Mouse (Mus musculus): ENCODE data around the gene Tst. TPM values are rescaled to one million over a fixed set of nuclear protein-coding genes. Genes with fewer than 3 reads are reported as not detected.

The Tst gene
- 7.3 and 11.1 TPM in 2 replicates for total RNA-seq (2017)

DNA sequence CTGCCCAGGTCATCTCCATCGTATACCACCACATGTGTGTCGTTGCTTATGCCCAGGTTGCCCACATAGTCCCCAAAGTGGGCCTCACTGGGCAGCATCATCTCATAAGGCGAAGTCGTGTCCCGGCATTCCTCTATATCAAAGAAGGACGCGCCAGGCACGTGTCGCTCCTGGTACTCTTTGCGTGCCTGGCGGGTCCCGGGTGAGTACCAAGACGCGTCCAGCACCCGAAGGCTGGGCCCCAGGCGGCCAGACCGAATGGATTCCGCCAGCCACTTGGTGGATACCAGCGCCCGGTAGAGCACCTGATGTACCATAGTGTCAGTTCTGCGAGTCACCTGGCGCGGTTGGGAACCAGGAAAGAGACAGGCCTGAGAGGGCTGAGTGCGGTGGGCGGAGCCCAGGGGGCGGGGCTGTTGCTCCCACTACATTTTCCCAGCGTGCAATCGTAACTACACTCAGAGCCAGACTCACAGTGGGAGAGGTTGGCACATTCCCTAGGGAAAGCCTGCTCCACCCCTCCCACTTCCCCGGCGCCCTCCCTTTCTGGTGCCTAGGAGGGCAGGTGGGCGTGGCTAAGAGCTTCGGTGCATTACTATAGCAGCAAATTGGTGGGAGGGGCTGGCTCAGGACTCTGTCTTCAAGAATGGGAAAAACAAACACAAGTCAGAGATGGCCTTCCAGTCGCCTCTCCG is at the start of gene Tst:
Gene Tst (minus strand): TSS at position 391 of the 695 bp plus-strand sequence.
- ATAC-seq (replicated peaks; ENCODE audit: low read depth, poor library complexity, severe bottlenecking), result peak; percentile 31; the same call in 1 of the 2 replicates

DNA sequence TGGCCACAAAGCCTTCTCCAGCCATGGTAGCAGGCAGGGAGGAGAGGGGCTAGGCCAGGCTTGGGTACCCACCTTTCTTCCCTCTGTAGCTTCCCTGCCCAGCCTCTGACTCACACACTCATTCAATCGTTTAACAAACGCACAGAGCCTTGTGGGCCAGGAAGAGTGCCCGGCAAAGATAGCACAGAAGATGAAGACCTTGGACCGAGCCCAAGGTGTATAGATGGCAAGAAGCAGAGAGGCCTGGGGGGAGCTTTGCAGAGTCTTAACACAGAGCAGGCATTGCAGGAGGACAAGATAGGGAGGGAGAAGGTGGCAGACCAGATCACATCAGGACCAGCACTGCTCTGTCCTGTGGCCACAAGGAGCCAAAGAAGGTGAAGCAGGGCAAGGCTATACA is 49.5 kb upstream of the Tst start:
- peak; percentile 45; the same call in 1 of the 2 replicates for ATAC-seq (replicated peaks; ENCODE audit: low read depth, poor library complexity, severe bottlenecking)

DNA sequence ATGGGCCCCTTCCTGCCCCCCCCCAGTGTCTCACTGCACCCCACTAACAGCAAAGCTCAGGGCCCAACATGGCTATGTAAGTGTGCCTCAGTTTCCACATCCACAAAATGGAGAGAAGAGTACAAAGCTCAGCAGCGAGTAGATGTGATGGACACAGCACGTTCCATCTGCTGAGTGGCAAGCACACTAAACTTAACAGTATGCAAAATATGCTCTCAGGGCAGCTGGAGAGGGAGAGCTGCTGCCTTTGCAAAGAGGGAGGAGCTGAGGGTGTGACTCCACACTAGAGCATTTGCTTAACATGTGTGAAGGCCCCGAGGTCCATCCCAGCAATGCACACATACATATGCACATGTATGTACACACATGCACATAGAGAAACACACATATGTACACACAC is 47.2 kb upstream of the Tst start:
- ATAC-seq (replicated peaks; ENCODE audit: low read depth, poor library complexity, severe bottlenecking), result no peak

DNA sequence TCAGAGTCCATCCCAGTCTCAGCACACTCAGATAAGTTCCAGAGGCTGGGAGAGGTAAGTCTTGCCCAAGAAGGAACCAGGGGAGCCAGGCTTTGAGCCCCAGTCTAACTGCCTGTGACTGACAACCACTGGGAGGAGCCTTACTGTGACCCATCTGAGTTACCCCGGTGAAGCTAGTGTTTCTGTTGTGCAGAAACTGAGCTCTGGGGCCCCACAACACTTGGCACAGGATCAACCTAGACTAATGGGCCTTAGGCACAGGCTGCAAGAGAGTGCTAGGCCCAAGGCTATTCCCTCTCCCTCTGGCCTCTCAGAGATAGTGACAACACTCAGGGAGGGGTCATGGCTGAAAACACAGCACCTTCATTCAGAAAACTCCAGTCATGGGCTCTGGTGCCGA is 45.5 kb upstream of the Tst start:
- no peak for ATAC-seq (replicated peaks; ENCODE audit: low read depth, poor library complexity, severe bottlenecking)

DNA sequence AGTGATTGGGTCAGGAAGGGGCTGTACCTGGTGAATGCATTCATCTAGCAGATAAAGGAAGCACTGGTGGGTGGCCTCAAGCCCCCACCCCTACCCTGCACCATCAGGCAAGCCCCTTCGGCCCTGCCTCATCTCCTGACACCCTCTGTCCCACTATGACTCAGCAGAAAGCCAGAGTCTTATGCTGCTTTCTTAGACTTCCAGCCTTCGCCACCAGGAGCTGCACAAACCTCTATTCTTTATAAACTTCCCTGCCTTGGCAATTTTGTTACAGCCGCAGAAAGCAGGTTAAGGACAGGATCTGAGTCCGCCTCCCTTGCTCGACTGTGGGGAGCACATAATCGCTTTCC is 44.7 kb upstream of the Tst start:
- ATAC-seq (replicated peaks; ENCODE audit: low read depth, poor library complexity, severe bottlenecking), result peak; percentile 15

DNA sequence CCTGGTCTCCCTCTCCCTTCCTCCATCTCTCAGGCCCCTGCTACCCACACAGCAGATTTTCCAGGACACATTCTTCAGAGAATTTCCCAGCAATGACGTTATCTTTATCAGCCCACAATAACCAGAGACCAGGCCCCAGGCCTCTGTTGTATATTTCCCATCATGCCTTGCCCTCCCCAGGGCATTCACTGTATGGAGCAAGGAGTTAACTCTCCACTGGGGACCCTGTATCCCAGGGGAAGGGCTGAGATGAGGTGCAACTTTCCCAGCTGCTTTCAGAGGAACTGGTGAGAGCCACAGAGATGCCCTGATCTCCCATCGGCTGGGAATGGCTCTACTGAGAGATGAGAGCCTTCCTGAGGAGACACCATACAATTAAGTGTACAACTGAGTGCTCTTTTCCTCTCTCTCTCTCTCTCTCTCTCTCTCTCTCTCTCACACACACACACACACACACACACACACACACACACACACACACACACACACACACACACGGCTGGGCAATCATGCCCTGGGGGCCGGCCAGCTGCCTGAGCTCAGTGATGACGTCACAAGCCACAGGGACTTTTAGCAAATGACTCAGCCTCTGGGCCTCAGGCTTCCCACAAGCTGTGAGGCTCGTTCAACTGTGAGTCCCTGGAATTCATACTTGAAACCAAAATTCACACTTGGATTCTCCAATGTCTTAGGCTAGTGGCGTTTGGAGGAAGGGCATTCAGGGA is 44.1 kb upstream of the Tst start:
- peak; percentile 60 for ATAC-seq (replicated peaks; ENCODE audit: low read depth, poor library complexity, severe bottlenecking)

DNA sequence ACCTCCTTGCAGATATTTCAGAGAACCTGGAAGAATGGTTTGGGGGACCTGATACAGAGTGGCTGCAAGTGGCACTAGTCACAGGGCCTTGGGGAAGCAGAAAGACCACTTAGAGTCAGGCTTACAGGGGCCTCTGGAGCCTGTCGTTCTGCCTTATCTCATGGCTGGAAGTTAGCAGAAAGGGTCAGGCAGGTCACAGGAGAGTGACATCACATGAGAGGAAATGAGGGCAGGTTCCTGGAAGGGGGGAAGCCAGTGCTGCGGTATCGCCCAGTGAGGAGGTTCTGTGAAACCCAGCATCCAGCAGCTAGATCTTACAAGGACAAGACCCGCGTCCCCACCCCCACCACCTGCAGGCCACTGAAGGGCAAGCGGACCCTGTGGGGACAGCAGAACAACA is 43.4 kb upstream of the Tst start:
- no peak for ATAC-seq (replicated peaks; ENCODE audit: low read depth, poor library complexity, severe bottlenecking)

DNA sequence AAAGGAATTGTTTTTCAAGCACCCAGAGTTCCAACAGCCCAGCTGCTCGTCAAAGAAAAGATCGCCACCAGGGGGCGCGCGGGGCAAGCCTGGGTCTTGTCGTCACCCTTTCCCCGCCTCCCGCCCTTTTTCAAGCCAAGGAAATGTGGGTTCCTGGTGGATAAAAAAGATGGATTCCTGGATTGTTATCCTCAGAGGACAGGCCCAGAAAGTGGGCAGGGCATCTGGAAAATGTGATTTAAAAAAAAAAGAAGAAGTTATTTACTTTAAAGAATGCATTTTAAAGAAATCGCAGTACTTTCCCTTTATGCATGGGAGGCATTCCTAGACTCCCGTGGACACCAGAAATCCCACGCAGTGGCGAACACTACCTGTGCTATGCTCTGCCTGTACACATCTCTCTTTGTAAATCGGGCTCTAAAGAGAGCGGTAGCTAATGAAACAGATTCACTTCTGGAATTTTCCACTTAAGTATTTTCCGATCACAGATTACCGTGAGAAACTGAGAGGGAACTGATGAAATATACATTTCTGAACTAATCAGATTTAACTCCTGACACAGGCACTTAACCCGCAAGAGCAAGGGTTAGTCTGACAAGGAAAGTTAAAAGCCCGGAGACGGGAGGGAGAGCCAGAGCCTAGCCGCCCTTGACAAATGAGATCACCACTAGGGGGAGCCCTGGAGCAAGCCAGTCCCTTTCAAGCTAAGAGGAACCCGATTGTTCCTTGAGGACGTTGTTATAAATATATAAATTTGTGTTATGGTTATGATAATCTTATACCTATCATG is 42.2 kb upstream of the Tst start:
- peak; percentile 54 for ATAC-seq (replicated peaks; ENCODE audit: low read depth, poor library complexity, severe bottlenecking)

DNA sequence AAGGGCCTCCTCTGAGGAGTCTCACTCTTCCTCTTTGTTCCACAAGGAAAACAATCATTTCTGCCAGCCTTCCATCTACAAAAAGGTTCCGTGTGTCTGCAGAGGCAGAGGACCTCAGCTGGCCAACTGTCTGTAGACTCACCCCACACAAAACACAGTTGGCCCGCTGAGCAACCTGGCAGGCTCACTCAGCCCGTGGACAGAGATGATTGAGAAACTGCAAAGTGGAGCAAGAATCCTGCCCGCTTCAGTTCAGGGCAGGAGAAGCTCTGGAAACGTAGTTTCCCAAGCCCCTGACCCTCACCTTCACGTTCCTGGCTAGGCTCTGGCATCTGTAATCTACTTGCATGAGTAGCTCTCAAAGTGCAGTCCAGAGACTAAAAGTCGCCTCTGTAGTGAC is 41.4 kb upstream of the Tst start:
- no peak for ATAC-seq (replicated peaks; ENCODE audit: low read depth, poor library complexity, severe bottlenecking)

DNA sequence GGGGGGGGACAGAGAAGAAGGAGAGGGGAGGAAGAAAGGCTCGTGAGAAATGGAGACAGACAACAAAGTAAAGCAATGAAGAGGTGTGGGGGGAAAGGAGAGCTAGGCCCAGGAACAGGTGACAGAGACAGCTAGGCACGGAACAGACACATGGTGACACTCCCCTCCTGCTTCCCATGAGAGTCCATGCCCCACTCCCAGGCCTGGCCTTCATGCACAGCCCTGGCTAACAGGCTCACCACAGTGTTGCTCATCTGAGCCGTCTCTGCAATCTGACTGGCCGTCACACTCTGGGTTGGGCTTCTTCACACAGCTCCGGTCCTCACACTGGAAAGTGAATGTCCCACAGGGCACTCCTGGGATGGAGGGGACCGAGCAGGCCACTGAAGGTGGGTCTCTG is 38.1 kb upstream of the Tst start:
- ATAC-seq (replicated peaks; ENCODE audit: low read depth, poor library complexity, severe bottlenecking), result no peak

DNA sequence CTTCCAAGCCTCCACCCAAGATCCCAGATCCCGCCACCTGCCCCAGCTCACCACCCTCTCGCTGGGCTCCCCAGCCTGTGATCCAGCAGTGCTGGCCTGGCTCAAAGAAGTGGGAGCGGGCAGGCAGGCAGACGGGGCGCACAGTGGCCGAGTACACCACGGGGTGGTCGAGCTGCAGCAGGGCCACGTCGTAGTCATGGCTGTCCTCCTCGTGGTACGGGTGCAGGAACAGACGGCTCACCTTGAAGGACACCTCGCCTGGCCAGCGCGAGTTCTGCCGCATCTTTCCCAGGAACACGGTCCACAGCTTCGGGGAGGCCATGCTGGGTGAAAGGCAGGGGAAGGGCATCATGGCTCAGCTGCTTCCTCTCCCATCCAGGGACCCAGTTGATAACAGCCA is 36.5 kb upstream of the Tst start:
- no peak for ATAC-seq (replicated peaks; ENCODE audit: low read depth, poor library complexity, severe bottlenecking)

DNA sequence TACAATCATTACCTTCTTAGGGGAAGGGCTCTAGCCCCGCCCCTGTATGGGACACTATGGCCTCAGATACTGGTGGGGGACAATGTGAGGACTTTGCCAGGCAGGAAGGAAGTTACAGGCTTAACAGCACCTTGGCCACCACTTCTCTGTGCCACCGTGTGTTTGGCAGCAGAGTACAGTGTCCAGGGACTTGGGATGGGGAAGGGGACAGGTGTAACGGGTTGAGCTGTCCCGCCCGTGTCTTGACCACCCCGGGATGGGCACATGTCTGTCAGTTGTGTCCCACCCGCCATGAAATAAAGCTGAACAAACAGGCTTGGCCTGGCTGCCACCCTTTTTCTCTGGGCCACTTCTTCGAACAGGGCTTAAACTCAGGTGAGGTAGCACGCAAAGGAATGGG is 33.3 kb upstream of the Tst start:
- ATAC-seq (replicated peaks; ENCODE audit: low read depth, poor library complexity, severe bottlenecking), result no peak

DNA sequence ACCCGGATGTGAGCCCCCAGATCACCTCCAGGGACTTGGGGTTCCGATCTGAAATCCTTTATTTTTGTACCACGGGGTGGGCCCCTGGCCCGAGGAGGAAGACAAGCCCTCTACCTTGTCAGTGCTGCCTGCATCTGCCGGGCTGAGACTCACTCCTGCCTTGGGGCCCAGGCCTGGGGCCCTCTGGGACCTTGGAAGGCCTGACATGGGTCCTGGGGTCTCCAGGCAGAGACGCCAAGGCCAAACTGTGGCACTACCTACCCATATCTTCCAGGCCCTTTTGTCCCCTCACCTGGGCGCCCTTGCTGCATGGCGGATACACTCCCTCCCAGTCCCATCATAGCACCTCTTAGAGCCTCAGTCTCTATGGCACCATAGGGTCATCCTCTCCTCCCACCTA is 32.8 kb upstream of the Tst start:
- ATAC-seq (replicated peaks; ENCODE audit: low read depth, poor library complexity, severe bottlenecking), result no peak

DNA sequence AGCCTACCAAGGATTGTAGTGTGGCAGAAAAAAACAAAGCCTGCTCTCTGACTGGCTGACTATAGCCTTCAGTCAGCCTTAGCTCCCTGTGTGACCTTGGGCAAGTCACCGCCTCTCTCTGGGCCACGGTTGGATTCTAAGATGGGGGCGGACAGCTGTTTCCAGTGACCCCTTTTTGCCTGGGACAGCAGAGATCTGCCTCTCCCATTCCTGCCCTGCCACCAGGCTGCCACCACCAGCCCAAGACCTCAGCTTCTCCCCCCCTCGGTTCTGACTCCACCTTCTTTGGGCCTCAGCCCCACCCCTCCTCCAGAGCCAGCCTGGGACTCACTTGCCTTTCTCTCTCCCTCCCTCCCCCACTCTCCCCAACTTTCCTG is 32.3 kb upstream of the Tst start:
- ATAC-seq (replicated peaks; ENCODE audit: low read depth, poor library complexity, severe bottlenecking), result no peak

DNA sequence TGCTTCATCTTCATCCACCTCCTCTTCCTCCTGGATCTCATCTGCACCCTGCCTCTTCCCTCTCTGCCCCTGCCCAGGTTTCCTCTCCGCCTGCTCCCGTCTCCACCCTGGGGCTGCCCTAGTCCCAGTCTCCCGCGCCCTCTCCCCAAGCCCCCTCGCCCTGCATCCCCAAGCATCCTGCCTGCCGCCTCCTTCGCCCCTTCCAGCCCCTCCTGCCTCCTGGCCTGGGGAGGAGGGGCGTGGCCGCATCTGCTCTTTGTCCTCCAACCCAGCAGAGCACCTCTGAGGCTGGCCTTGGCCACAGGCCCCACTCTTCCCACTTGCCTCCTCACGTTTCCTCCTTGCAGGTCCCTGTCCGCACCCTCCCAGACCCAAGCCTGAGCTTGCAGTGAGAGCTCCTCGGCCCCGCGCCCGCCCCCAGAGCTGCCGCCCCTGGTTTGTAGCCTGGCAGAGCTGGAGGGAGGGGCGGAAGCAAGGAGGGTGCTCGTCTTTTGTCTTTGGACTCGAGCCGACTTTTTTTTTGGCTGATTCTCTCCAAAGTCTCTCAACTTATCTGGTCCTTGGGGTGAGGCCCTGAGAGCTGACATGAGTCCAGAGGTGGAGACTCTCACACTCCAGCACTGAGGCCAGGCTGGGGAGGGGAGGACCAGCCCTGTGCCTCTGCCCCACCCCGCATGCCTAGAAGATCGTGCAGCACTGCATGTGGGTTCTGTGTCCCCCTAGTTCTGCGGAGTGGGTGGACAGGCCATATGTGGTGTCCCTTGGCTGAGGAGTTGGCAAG is 31.7 kb upstream of the Tst start:
- ATAC-seq (replicated peaks; ENCODE audit: low read depth, poor library complexity, severe bottlenecking), result no peak

DNA sequence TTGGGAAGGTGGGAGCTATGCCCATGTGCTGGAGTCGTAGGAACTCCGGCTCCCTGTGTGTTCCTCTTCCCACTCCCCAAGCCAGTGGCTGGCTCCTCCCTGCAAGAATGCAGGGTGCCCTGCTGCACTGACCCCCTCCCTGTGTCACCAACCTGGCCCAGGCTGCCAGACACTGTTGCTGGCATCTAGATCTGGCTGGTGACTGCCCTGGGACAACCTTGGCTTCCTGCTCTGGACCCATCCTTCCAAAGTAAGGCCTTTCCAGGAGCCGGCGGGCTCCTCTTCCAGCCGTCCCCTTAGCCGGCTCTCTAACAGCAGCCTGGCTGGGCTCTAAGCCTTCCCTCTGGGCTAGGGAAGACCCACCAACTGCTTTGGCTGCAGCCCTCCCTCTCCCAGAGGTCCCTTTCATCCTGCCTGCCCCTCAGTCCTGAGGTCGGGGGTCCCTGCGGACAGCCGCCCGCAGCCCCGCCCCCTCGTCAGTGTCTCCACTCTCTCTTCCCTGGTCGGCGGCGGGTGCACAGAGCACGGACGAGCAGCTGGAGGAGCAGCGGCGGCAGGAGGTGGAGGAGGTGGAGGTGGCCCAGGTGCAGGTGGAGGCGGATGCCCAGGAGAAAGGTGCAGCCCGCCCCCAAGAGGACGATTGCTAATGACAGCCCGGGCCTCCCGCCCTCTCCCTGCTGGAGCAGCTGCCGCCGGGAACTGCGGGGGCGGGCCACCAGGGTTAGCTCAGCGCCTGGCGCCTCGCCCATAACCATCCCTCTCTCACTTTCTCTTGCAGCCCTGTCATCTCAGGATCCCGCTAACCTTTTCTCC is 30.9 kb upstream of the Tst start:
- no peak for ATAC-seq (replicated peaks; ENCODE audit: low read depth, poor library complexity, severe bottlenecking)

DNA sequence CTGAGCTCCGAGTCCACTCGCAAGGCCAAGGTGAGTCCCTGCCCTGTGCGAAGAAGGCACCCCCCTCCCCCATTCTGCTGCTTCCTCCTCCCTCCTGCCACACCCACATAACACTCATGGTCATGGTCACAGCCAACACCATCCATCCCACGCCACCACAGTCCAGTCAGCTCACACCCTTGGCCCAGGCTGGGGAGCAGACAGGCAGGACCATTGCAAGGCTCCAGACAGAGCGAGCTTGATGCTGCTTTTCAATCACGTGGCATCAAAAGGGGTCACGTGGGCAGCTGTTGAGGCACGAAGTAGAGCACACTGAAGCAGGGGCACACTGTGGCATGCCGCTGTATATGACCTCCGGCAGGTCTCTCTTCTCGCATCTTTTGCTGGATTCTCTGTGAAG is 30.0 kb upstream of the Tst start:
- no peak for ATAC-seq (replicated peaks; ENCODE audit: low read depth, poor library complexity, severe bottlenecking)

DNA sequence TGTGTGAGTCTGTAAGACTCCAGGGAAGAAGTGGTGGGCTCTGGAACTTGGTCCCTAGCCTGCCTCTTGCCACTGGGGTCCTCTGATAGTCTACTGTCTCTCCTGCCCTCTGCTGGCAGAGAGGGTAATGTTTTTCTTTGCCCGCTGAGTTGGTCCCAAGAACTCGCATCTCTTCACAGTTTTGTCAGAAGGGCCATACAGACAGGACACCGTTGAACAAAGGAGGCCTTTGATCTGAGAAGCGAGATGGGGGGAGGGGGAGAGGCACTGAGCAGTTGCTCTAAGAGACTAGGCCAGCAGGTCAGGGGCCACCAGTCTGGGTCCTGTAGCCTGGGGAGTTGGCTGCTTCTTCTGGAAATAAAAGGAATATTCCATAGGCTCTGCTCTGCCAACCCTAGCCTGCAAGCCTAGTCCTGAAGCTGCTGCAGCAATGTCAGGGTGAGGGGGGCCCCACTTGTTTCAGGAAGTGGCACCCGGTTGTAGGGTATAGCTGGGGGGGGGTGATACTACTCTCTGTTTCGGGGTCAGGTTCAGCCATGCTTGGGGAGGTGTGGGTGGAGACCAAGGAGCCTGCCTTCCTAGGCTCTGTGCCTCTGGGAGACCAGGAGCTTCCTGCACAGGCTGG is 29.3 kb upstream of the Tst start:
- peak; percentile 51 for ATAC-seq (replicated peaks; ENCODE audit: low read depth, poor library complexity, severe bottlenecking)

DNA sequence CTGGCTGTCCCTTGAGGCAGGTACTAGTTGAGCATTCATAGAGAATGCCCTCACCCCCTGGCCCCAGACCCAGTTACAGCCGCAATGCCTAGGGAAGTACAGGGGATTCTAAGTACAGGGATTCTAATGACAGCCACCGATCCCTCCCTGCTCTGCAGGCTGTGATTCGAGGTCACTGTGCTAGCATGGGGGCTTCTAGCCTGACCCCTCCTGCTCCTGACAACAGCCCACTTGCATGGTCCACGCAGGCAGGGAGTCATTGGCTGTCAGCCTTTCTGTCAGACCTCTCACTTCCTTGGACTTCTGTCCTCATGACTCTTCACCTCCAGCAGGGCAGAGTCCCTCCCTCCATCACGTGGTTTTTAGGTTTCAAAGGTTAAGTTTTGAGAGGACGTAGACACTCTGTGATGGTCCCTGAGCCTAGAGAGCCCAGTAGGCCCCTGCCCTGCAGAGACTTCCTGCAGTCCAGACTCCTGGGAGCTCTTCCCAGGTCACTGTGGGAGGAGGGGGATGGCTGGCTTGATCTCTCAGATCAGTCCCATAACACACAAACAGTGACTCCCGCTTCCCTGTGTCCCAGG is 25.9 kb upstream of the Tst start:
- ATAC-seq (replicated peaks; ENCODE audit: low read depth, poor library complexity, severe bottlenecking), result no peak
